Mouse (Mus musculus) T-helper 17 cell (primary cell): ENCODE results near the gene Slc39a3.

Experiments used
- in situ Hi-C, 2 experiments: fragments of 300-600 bp; cut with MboI, MseI; formaldehyde crosslinking; loops; 1 replicate in 1 of 2; 2 replicates in 1 of 2; pipeline ENCODE4 v1.15.1; 2025; ENCODE audit warnings: high pct_unique_total_duplicates in 2 of 2

Gene Slc39a3

DNA sequence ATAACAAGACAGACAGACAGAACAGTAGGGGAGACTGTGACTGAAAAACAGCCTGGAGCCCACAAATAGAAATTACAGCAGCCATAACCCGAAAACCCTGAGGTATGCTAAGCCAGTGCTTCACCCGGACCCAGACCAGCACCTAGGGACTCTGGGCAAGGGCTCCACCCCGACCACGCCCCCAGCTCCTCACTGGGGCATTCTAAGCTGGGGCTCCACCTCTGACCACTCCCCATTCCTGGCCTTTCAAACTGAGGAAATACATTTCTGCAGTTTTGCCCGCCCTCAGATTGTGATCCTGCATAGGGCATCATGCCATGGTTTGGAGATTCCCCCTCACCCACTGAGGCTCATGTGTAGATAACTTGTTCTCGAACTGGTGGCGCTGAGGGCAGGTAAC lies 30.0 kb downstream of the Slc39a3 start:
- in situ Hi-C loops: no loop called here

- in situ Hi-C loops: no loop called here
Observed at GRCm38 (mm10) chr10:81006005-81006677, 31.1 kb downstream of the Slc39a3 start.

GRCm38 (mm10) chr10:81001161-81001560 lies 36.1 kb downstream of the Slc39a3 start:
- in situ Hi-C loops: no loop called here

GRCm38 (mm10) chr10:81000197-81001062 lies 36.8 kb downstream of the Slc39a3 start:
- in situ Hi-C loops: no loop called here

DNA sequence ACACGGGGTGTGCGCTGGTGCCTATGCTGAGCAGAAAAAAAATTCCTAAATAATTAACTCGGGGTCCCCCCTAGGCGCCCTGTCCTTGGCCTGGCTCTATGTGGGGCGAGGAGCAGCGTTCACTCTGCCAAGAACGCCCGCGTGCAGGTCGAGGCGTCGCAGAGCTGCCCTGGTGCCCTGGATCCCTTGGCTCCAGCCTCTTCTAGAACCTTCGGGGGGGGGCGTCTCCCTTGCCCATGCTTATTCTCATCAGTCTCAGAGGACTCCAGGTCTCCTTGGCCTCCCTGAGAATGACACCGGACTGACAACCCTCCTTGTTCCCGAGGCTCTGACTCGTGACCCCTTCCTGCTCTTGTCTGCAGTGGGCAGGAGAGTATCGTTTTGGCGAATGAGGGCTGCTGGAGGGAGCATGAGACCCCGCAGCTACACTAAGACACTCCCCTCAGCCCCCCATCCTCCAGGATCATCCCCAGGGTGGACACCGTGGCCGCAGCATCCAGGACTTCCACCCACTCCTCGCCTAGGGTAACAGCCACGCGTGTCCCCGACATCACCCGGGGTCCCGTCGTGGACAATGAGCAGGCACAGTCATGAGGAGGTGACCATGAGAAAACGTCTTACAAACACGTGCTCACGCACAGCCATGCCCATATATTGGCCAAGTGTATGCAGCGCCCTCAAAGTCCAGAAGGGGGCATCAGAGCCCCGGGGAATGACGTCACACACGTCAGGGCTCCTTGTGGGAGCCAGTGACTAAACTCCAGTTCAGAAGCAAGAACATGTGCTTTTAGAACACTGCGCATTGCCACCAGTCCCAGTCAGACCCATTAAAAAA lies 37.6 kb downstream of the Slc39a3 start:
- in situ Hi-C loops: loop anchor here (5.0 to 10.0 kb wide), 3 partner anchors 192 to 255 kb away; partner anchors contain the start of genes Amh (in 1 of the 2) and Ap3d1 (in 1 of the 2)

GRCm38 (mm10) chr10:80998778-80999177 lies 38.4 kb downstream of the Slc39a3 start:
- in situ Hi-C loops: loop anchor here (5.0 to 10.0 kb wide), 3 partner anchors 191 to 254 kb away; partner anchors contain the start of genes Amh (in 1 of the 2) and Ap3d1 (in 1 of the 2)

- in situ Hi-C loops: loop anchor here (5.0 to 10.0 kb wide), 3 partner anchors 191 to 253 kb away; partner anchors contain the start of genes Amh (in 1 of the 2) and Ap3d1 (in 1 of the 2)
Observed at GRCm38 (mm10) chr10:80998021-80998420, 39.2 kb downstream of the Slc39a3 start.

- in situ Hi-C loops: loop anchor here (5.0 to 10.0 kb wide), 3 partner anchors 190 to 253 kb away; partner anchors contain the start of genes Amh (in 1 of the 2) and Ap3d1 (in 1 of the 2)
Observed at GRCm38 (mm10) chr10:80997332-80997731, 39.9 kb downstream of the Slc39a3 start.

DNA sequence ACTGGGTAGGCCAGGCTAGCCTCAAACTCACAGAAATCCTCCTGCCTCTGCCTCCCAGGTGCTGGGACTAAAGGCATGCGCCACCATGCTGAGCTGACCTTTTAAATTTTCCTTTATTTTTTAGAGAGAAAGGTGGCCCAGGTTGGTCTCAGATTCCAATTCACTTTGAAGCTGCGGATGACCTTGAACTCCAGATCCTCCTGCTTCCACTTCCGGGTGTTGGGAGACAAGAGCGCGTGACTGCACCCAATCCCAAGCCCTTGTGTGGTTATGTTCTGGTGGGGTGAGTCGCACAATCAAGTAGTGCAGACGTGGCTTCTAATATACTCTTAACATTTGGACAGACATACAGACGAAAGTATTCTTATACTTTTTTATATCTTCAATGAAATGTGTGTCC lies 40.7 kb downstream of the Slc39a3 start:
- in situ Hi-C loops: loop anchor here (5.0 to 10.0 kb wide), 3 partner anchors 189 to 252 kb away; partner anchors contain the start of genes Amh (in 1 of the 2) and Ap3d1 (in 1 of the 2)

DNA sequence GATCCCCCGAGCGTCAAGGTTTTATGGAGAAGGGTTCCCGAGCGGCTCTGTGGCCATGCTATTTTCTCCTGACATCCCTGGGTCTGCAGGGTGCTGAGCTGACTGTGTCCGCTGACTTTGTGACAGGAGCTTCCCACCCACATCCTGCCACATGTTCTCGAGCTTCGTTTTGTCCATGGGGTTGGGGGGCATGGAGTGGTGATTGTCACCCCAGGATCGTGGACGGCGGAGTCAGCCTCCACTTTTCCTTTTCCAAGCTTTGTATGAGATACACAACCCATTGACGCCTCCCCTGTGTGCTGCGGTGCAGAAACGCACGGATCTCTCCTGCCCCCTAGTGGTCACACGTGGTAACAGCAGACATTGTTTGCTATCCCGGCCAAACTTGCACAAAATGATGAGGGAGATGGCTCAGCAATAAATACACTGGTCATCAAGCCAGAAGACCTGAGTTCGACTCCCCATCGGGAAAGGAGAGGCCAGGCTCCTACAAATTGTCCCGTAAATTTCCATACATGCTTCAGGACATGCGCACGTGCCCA lies 42.1 kb downstream of the Slc39a3 start:
- in situ Hi-C loops: loop anchor here (5.0 to 10.0 kb wide), 3 partner anchors 188 to 250 kb away; partner anchors contain the start of genes Amh (in 1 of the 2) and Ap3d1 (in 1 of the 2)

DNA sequence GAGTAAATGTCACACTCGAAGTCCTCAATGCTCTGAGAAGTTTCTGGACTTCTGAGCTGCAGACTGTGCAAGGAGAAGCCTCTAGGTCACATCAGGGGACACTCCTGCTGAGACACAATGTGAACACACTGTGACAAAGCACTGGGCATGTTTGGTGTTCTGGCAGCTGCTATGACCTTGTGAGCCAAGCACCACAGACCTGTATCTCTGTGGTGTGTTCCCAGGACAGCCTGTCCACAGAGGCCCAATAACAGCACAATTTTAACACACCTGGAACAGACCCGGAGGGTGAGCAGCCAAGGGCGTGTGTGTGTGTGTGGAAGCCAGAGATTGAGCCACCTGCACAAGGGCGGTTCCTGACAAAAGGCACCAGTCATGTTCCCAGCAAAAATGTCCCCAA lies 42.6 kb downstream of the Slc39a3 start:
- in situ Hi-C loops: loop anchor here (5.0 to 10.0 kb wide), 7 partner anchors 67 to 250 kb away; partner anchors contain the start of genes Amh (in 1 of the 2), Ap3d1 (in 1 of the 2) and Jsrp1 (in 1 of the 2)

DNA sequence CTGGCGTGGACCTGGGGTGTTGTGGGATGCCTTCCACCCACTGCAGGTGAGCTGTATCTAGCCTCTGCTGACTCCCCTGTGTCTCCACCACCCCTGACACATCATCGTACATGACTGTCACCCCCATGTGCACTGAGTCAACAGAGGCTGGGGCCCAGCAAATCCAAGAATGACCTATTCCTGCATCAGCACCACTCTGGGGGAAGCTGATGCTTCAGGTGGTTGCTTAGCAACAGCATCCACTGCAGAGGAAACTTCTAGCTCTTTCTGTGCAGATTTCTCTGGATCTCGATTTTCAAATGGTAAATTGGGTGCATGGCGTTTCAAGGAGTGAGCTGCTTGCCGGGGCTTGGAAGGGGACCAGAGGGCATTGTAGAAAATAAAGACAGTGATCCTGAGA lies 44.0 kb downstream of the Slc39a3 start:
- in situ Hi-C loops: loop anchor here (5.0 to 10.0 kb wide), 5 partner anchors 66 to 248 kb away; partner anchors contain the start of genes Ap3d1 (in 1 of the 2) and Jsrp1 (in 1 of the 2)

GRCm38 (mm10) chr10:80991945-80992344 lies 45.3 kb downstream of the Slc39a3 start:
- in situ Hi-C loops: loop anchor here (5.0 to 10.0 kb wide), 5 partner anchors 65 to 247 kb away; partner anchors contain the start of genes Ap3d1 (in 1 of the 2) and Jsrp1 (in 1 of the 2)

DNA sequence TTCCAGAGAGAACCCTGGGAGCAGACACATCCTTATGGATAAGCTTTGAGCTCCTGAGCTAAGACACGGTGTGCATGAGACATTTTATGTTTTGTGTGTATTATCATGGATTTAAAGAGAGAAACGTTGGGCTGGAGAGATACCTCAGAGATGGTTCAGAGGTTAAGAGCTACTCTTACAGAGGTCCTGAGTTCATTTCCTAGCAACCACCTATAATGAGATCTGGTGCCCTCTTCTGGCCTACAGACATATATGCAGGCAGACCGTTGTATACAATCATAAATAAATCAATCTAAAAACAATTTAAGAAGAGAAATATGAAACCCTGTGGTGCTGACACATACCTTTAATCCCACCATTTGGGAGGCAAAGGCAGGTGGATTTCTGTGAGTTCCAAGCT lies 46.2 kb downstream of the Slc39a3 start:
- in situ Hi-C loops: loop anchor here (5.0 to 10.0 kb wide), 5 partner anchors 64 to 246 kb away; partner anchors contain the start of genes Ap3d1 (in 1 of the 2) and Jsrp1 (in 1 of the 2)

DNA sequence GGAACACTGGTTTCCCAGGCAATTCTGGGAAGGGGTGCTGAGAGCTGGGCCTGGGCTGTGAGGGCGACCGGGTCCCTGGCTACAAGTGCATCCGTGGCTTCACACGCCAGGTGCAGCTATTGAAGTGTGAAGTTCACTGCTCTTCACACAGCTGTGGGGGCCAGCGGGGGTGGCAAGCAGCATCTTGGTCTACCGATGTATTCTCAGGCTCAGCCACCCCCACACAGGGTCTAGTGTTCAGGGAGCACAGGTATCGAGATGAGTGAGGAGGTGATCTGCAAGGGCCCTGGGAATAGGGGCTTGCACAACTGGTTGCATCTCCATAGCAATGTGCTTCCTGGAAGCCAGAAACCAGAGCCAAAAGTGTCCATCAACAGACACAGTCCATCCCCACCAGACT lies 46.8 kb downstream of the Slc39a3 start:
- in situ Hi-C loops: loop anchor here (5.0 to 10.0 kb wide), 5 partner anchors 63 to 246 kb away; partner anchors contain the start of genes Ap3d1 (in 1 of the 2) and Jsrp1 (in 1 of the 2)

DNA sequence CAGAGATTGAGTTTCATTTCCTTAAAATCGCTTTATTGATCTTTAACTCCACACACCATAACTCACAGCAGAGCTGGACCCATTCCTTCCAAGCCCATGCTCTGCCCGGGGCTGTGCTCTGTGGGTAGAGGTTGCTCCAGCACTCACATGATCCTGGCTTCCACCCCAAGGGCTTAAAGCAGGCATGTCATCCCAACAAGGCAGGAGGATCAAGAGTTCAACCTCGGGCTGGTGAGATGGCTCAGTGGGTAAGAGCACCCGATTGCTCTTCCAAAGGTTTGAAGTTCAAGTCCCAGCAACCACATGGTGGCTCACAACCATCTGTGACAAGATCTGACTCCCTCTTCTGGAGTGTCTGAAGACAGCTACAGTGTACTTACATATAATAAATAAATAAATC lies 47.4 kb downstream of the Slc39a3 start:
- in situ Hi-C loops: loop anchor here (5.0 to 10.0 kb wide), 5 partner anchors 63 to 245 kb away; partner anchors contain the start of genes Ap3d1 (in 1 of the 2) and Jsrp1 (in 1 of the 2)

DNA sequence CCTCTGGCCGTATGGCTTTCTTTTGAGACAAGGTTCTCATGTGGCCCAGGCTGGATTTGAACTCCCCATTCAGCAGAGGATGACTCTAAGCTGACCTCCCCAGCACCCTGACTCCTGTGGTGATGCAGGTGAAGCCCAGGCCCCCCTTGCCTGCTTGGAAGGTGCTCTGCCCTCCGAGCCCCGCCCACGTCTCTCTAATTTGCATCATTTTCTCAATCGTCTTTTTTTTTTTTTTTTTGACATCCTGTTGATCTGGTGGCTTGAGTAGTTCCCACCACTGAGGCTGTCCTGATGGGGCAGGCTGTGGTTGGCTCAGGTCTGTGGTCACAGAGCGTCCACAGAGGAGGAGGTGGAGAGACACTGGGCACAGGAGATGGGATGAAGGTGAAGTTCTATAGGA lies 47.8 kb downstream of the Slc39a3 start:
- in situ Hi-C loops: no loop called here

DNA sequence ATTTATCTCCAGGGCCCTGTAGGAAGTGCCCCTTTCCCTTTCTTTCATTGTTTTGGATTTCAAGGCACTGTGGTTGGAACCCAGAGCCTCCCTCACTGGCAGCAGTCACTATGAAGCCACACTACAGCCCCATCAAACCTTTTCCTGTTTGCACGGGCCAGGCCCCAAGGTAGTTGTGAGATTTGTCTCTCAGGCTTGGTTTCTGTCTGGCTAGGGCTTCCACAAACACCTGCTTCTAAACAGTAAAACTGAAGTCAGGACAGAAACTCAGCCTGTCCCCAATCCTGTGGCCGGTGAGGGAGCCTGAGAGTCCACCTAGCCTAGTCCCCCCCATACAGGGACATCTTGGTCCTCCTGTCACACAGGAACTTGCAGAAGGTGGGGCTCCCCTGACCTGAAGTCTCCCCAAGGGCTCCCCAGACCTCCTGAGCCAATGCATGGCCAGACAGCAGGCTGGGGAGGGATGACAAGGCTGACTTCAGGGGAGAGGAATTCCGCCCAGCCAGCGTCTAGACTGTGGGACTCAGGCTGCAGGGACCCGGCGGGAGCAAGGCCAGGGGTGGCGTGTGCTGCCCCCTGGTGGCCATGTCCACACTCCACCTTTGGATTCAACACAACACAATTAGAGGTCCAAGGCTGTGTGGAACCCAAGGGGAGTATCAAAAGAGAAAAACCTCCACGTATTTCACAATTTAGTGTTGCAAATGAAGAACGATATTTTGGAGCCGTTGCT lies 49.4 kb downstream of the Slc39a3 start:
- in situ Hi-C loops: no loop called here

- in situ Hi-C loops: no loop called here
Observed at GRCm38 (mm10) chr10:80986754-80987153, 50.5 kb downstream of the Slc39a3 start.
